Mouse (Mus musculus) hindbrain, embryonic 10.5 days (tissue): Measurements from ENCODE around the gene Haspin. TPM values are rescaled to one million over a fixed set of nuclear protein-coding genes. Genes with fewer than 3 reads are reported as not detected.

Experiments used
- DNase-seq: peaks from one replicate; pipeline ENCODE4 v3.0.0-alpha.2; 2017; ENCODE audit warnings: low spot score
- H3K27ac ChIP-seq: fragments of 300-500 bp; sonication (generic); 2 replicates; pipeline ENCODE4 v1.5.1; 2016; ENCODE audit warnings: mild to moderate bottlenecking, moderate library complexity
- H3K27me3 ChIP-seq: fragments of 300-500 bp; sonication (generic); 2 replicates; pipeline ENCODE4 v1.6.1; 2016; ENCODE audit warnings: mild to moderate bottlenecking; ENCODE audit not compliant: poor library complexity, insufficient read depth, severe bottlenecking
- H3K36me3 ChIP-seq: fragments of 300-500 bp; sonication (generic); 2 replicates; pipeline ENCODE4 v1.6.1; 2016; ENCODE audit warnings: mild to moderate bottlenecking, moderate library complexity
- H3K4me1 ChIP-seq: fragments of 300-500 bp; sonication (generic); replicated peaks from 2 replicates; pipeline ENCODE4 v1.6.1; 2016; ENCODE audit warnings: mild to moderate bottlenecking
- H3K4me3 ChIP-seq: fragments of 300-500 bp; sonication (generic); 2 replicates; pipeline ENCODE4 v1.5.1; 2016; ENCODE audit warnings: mild to moderate bottlenecking, moderate library complexity
- H3K9me3 ChIP-seq: fragments of 300-500 bp; sonication (generic); 2 replicates; pipeline ENCODE4 v1.6.1; 2016; ENCODE audit warnings: mild to moderate bottlenecking, moderate library complexity
- WGBS: fragments of 180-500 bp; shearing (Covaris S2); methylation state at CpG from one replicate; pipeline ENCODE4 v1.1.7; 2016; 5-methylcytosine and 5-hydroxymethylcytosine counted together
- polyA plus RNA-seq: library from polyadenylated mRNA; unstranded; fragments of >200 nt; fragmentation: Nextera tagmentation; extraction: Ambion mirVana; gene quantifications from 2 replicates; pipeline ENCODE4 v1.2.1, GENCODE M21; 2016

Gene Haspin
- polyA plus RNA-seq, 1 experiment from 2014 or later, result 19.8 TPM

- H3K27me3 ChIP-seq, result peaks cover 38% of the 10 kb centered on the region
- H3K4me3 ChIP-seq, result no peak overlapping the region
- H3K27ac ChIP-seq, result no peak overlapping the region
- H3K9me3 ChIP-seq, result no peaks in the 10 kb centered on the region
- H3K4me1 ChIP-seq, result peaks cover 23% of the 10 kb centered on the region
- H3K36me3 ChIP-seq, result no peaks in the 10 kb centered on the region
- 84% methylated on average over 5 of the region's 5 CpGs for WGBS
- DNase-seq, result no peak
These were observed 24.2 kb upstream of the Haspin start for GRCm38 (mm10) chr11:73162284-73162683.

GRCm38 (mm10) chr11:73161616-73162015 is 23.5 kb upstream of the Haspin start:
- Histone ChIP-seq H3K27ac (no peak overlapping the region), H3K4me1 (peaks cover 23% of the 10 kb centered on the region), H3K4me3 (no peak overlapping the region), H3K9me3 (no peaks in the 10 kb centered on the region), H3K36me3 (no peaks in the 10 kb centered on the region), H3K27me3 (peaks cover 38% of the 10 kb centered on the region)
- no peak for DNase-seq
- WGBS, result 92% methylated on average over 4 of the region's 4 CpGs

- Histone ChIP-seq H3K9me3 (no peaks in the 10 kb centered on the region), H3K4me3 (peak overlapping the region; percentile 55), H3K27ac (no peak overlapping the region), H3K36me3 (no peaks in the 10 kb centered on the region), H3K27me3 (peaks cover 38% of the 10 kb centered on the region), H3K4me1 (peaks cover 16% of the 10 kb centered on the region)
- WGBS, result 24% methylated on average over 6 of the region's 6 CpGs
- no peak for DNase-seq
These were observed 22.7 kb upstream of the Haspin start for GRCm38 (mm10) chr11:73160811-73161200.

- 2% methylated on average over 49 of the region's 49 CpGs for WGBS
- H3K4me3 ChIP-seq, result peak within 1 kb of the TSS; percentile 55
- peaks cover 16% of the 10 kb centered on the region for H3K4me1 ChIP-seq
- no peaks in the 10 kb centered on the region for H3K9me3 ChIP-seq
- H3K36me3 ChIP-seq, result no peaks in the 10 kb centered on the region
- DNase-seq, result peak; percentile 52
- H3K27ac ChIP-seq, result no peak within 1 kb of the TSS
- peaks cover 38% of the 10 kb centered on the region for H3K27me3 ChIP-seq
These were observed 22.1 kb upstream of the Haspin start, which contains the start of gene P2rx5 for GRCm38 (mm10) chr11:73159957-73160810. P2rx5 (plus strand) TSS chr11:73160421.

- Histone ChIP-seq H3K4me3 (no peak overlapping the region), H3K36me3 (no peaks in the 10 kb centered on the region), H3K27me3 (peaks cover 21% of the 10 kb centered on the region), H3K27ac (no peak overlapping the region), H3K9me3 (no peaks in the 10 kb centered on the region), H3K4me1 (peaks cover 4% of the 10 kb centered on the region)
- no peak for DNase-seq
- 86% methylated on average over 6 of the region's 6 CpGs for WGBS
These were observed 17.0 kb upstream of the Haspin start for GRCm38 (mm10) chr11:73155071-73155470.

- H3K27me3 ChIP-seq, result no peaks in the 10 kb centered on the region
- 78% methylated on average over 9 of the region's 9 CpGs for WGBS
- no peaks in the 10 kb centered on the region for H3K36me3 ChIP-seq
- H3K4me3 ChIP-seq, result no peak overlapping the region
- no peak for DNase-seq
- H3K9me3 ChIP-seq, result no peaks in the 10 kb centered on the region
- no peak overlapping the region for H3K27ac ChIP-seq
- peaks cover 9% of the 10 kb centered on the region; the same call in 1 of the 2 replicates for H3K4me1 ChIP-seq
These were observed 10.1 kb upstream of the Haspin start for GRCm38 (mm10) chr11:73148209-73148608.

GRCm38 (mm10) chr11:73146975-73147365 is 8.9 kb upstream of the Haspin start:
- DNase-seq, result no peak
- WGBS, result 56% methylated on average over 7 of the region's 7 CpGs
- H3K36me3 ChIP-seq, result no peaks in the 10 kb centered on the region
- H3K9me3 ChIP-seq, result no peaks in the 10 kb centered on the region
- H3K27ac ChIP-seq, result no peak overlapping the region
- H3K27me3 ChIP-seq, result no peaks in the 10 kb centered on the region
- peaks cover 9% of the 10 kb centered on the region; the same call in 1 of the 2 replicates for H3K4me1 ChIP-seq
- no peak overlapping the region for H3K4me3 ChIP-seq

GRCm38 (mm10) chr11:73146026-73146974 is 8.2 kb upstream of the Haspin start:
- Histone ChIP-seq H3K27ac (no peak overlapping the region), H3K4me1 (peaks cover 9% of the 10 kb centered on the region; the same call in 1 of the 2 replicates), H3K4me3 (no peak overlapping the region), H3K9me3 (no peaks in the 10 kb centered on the region), H3K27me3 (no peaks in the 10 kb centered on the region), H3K36me3 (no peaks in the 10 kb centered on the region)
- DNase-seq, result no peak
- 63% methylated on average over 11 of the region's 11 CpGs for WGBS

GRCm38 (mm10) chr11:73144261-73144681 is 6.2 kb upstream of the Haspin start:
- H3K4me3 ChIP-seq, result no peak overlapping the region
- H3K4me1 ChIP-seq, result peaks cover 9% of the 10 kb centered on the region; the same call in 1 of the 2 replicates
- no peak overlapping the region for H3K27ac ChIP-seq
- 82% methylated on average over 1 of the region's 1 CpGs for WGBS
- no peak for DNase-seq
- H3K36me3 ChIP-seq, result no peaks in the 10 kb centered on the region
- H3K9me3 ChIP-seq, result no peaks in the 10 kb centered on the region
- H3K27me3 ChIP-seq, result no peaks in the 10 kb centered on the region

- H3K4me1 ChIP-seq, result peaks cover 44% of the 10 kb centered on the region
- H3K27ac ChIP-seq, result peak overlapping the region; percentile 92
- H3K27me3 ChIP-seq, result no peaks in the 10 kb centered on the region
- 54% methylated on average over 11 of the region's 11 CpGs for WGBS
- no peak for DNase-seq
- H3K36me3 ChIP-seq, result peaks cover 44% of the 10 kb centered on the region
- peak overlapping the region; percentile 86 for H3K4me3 ChIP-seq
- peaks cover 24% of the 10 kb centered on the region for H3K9me3 ChIP-seq
These were observed 978 bp downstream of the Haspin start for GRCm38 (mm10) chr11:73137116-73137515.

GRCm38 (mm10) chr11:73136587-73136986 is 1.5 kb downstream of the Haspin start:
- H3K36me3 ChIP-seq, result peaks cover 49% of the 10 kb centered on the region
- DNase-seq, result no peak
- peak overlapping the region; percentile 86 for H3K4me3 ChIP-seq
- H3K9me3 ChIP-seq, result peaks cover 25% of the 10 kb centered on the region
- peaks cover 44% of the 10 kb centered on the region for H3K4me1 ChIP-seq
- H3K27me3 ChIP-seq, result no peaks in the 10 kb centered on the region
- WGBS, result 95% methylated on average over 6 of the region's 6 CpGs
- H3K27ac ChIP-seq, result no peak overlapping the region

GRCm38 (mm10) chr11:73134222-73134621 is 3.9 kb downstream of the Haspin start:
- Histone ChIP-seq H3K36me3 (peaks cover 73% of the 10 kb centered on the region), H3K4me1 (peaks cover 44% of the 10 kb centered on the region), H3K27ac (no peak overlapping the region), H3K9me3 (peaks cover 25% of the 10 kb centered on the region), H3K4me3 (peak overlapping the region; percentile 86), H3K27me3 (no peaks in the 10 kb centered on the region)
- no peak for DNase-seq
- WGBS, result 89% methylated on average over 5 of the region's 5 CpGs
